Mouse (Mus musculus) hindbrain, embryonic 15.5 days (tissue): ENCODE measurements around the gene Snx9. TPM values are rescaled to one million over a fixed set of nuclear protein-coding genes. Genes with fewer than 3 reads are reported as not detected.

ENCODE experiments used
- ATAC-seq: fragments of 200-750 bp; cut with Nextera tagmentation; 2 replicates; pipeline ENCODE4 v1.8.0; 2017; ENCODE audit warnings: low read depth, moderate number of reproducible peaks, moderate TSS enrichment; ENCODE audit not compliant: low FRiP score
- H3K27ac ChIP-seq: fragments of 300-500 bp; sonication (generic); replicated peaks from 2 replicates; pipeline ENCODE4 v1.5.1; 2015; ENCODE audit warnings: mild to moderate bottlenecking, inconsistent platforms
- H3K27me3 ChIP-seq: fragments of 300-500 bp; sonication (generic); 2 replicates; pipeline ENCODE4 v1.6.1; 2015; ENCODE audit warnings: control low read depth, inconsistent platforms
- H3K36me3 ChIP-seq: fragments of 300-500 bp; sonication (generic); 2 replicates; pipeline ENCODE4 v1.6.1; 2015; ENCODE audit warnings: control low read depth, inconsistent platforms
- H3K4me1 ChIP-seq: fragments of 300-500 bp; sonication (generic); replicated peaks from 2 replicates; pipeline ENCODE4 v1.6.1; 2015; ENCODE audit warnings: control low read depth, inconsistent platforms
- H3K4me2 ChIP-seq: fragments of 300-500 bp; sonication (generic); 2 replicates; pipeline ENCODE4 v1.6.1; 2015; ENCODE audit warnings: moderate library complexity, mild to moderate bottlenecking, inconsistent platforms
- H3K4me3 ChIP-seq: fragments of 300-500 bp; sonication (generic); 2 replicates; pipeline ENCODE4 v1.5.1; 2015; ENCODE audit warnings: mild to moderate bottlenecking, inconsistent platforms
- H3K9ac ChIP-seq: fragments of 300-500 bp; sonication (generic); 2 replicates; pipeline ENCODE4 v1.6.1; 2015; ENCODE audit warnings: inconsistent platforms
- H3K9me3 ChIP-seq: fragments of 300-500 bp; sonication (generic); 2 replicates; pipeline ENCODE4 v1.6.1; 2016; ENCODE audit warnings: control low read depth, inconsistent platforms
- WGBS: fragments of 180-500 bp; shearing (Covaris S2); methylation state at CpG from one replicate; pipeline ENCODE4 v1.1.7; 2015; 5-methylcytosine and 5-hydroxymethylcytosine counted together
- polyA plus RNA-seq: library from polyadenylated mRNA; unstranded; fragments of >200 nt; fragmentation: Nextera tagmentation; extraction: Ambion mirVana; gene quantifications from 2 replicates; pipeline ENCODE4 v1.2.1, GENCODE M21; 2015

Snx9 gene
- polyA plus RNA-seq, 1 experiment from 2014 or later = 8.1 TPM

- 81% methylated on average over 7 of the region's 7 CpGs for WGBS
- no peak overlapping the region for H3K4me3 ChIP-seq
- H3K4me2 ChIP-seq = no peak overlapping the region
- peaks cover 5% of the 10 kb centered on the region; the same call in 1 of the 2 replicates for H3K4me1 ChIP-seq
- no peaks in the 10 kb centered on the region for H3K9me3 ChIP-seq
- ATAC-seq = no peak
- H3K36me3 ChIP-seq = no peaks in the 10 kb centered on the region
- no peaks in the 10 kb centered on the region for H3K27me3 ChIP-seq
- no peak overlapping the region for H3K9ac ChIP-seq
- no peak overlapping the region for H3K27ac ChIP-seq
Measured at GRCm38 (mm10) chr17:5800824-5801560, 40.1 kb upstream of the Snx9 start.

- WGBS = 80% methylated on average over 17 of the region's 17 CpGs
- H3K27ac ChIP-seq = no peak overlapping the region
Measured at GRCm38 (mm10) chr17:5801761-5802655, 39.1 kb upstream of the Snx9 start.

GRCm38 (mm10) chr17:5802656-5802955, 38.5 kb upstream of the Snx9 start:
- Histone ChIP-seq H3K27ac (no peak overlapping the region), H3K27me3 (no peaks in the 10 kb centered on the region), H3K9me3 (no peaks in the 10 kb centered on the region), H3K4me3 (no peak overlapping the region), H3K36me3 (no peaks in the 10 kb centered on the region), H3K4me2 (no peak overlapping the region), H3K9ac (no peak overlapping the region), H3K4me1 (no peaks in the 10 kb centered on the region)
- no peak for ATAC-seq
- WGBS = 95% methylated on average over 5 of the region's 5 CpGs

More at GRCm38 (mm10) chr17:5801761-5802655, 39.1 kb upstream of the Snx9 start:
- ATAC-seq = no peak
- no peaks in the 10 kb centered on the region for H3K4me1 ChIP-seq
- no peak overlapping the region for H3K4me2 ChIP-seq
- no peak overlapping the region for H3K9ac ChIP-seq
- no peaks in the 10 kb centered on the region for H3K9me3 ChIP-seq
- H3K4me3 ChIP-seq = no peak overlapping the region
- no peaks in the 10 kb centered on the region for H3K36me3 ChIP-seq
- no peaks in the 10 kb centered on the region for H3K27me3 ChIP-seq

GRCm38 (mm10) chr17:5803229-5804012, 37.7 kb upstream of the Snx9 start:
- no peak for ATAC-seq
- H3K27ac ChIP-seq = no peak overlapping the region
- H3K36me3 ChIP-seq = no peaks in the 10 kb centered on the region
- no peak overlapping the region for H3K9ac ChIP-seq
- H3K4me1 ChIP-seq = no peaks in the 10 kb centered on the region
- no peak overlapping the region for H3K4me3 ChIP-seq
- WGBS = 93% methylated on average over 10 of the region's 10 CpGs
- no peaks in the 10 kb centered on the region for H3K9me3 ChIP-seq
- H3K27me3 ChIP-seq = no peaks in the 10 kb centered on the region
- H3K4me2 ChIP-seq = no peak overlapping the region

GRCm38 (mm10) chr17:5804370-5805150, 36.6 kb upstream of the Snx9 start:
- no peaks in the 10 kb centered on the region for H3K36me3 ChIP-seq
- H3K27me3 ChIP-seq = no peaks in the 10 kb centered on the region
- H3K4me3 ChIP-seq = no peak overlapping the region
- H3K4me2 ChIP-seq = no peak overlapping the region
- ATAC-seq = no peak
- no peaks in the 10 kb centered on the region for H3K9me3 ChIP-seq
- H3K4me1 ChIP-seq = no peaks in the 10 kb centered on the region
- no peak overlapping the region for H3K9ac ChIP-seq
- H3K27ac ChIP-seq = no peak overlapping the region
- 84% methylated on average over 12 of the region's 12 CpGs for WGBS

GRCm38 (mm10) chr17:5805151-5805834, 35.8 kb upstream of the Snx9 start:
- no peak overlapping the region for H3K9ac ChIP-seq
- H3K4me3 ChIP-seq = no peak overlapping the region
- no peaks in the 10 kb centered on the region for H3K27me3 ChIP-seq
- H3K36me3 ChIP-seq = no peaks in the 10 kb centered on the region
- WGBS = 72% methylated on average over 7 of the region's 7 CpGs
- H3K27ac ChIP-seq = no peak overlapping the region
- ATAC-seq = no peak
- no peak overlapping the region for H3K4me2 ChIP-seq
- H3K4me1 ChIP-seq = no peaks in the 10 kb centered on the region
- no peaks in the 10 kb centered on the region for H3K9me3 ChIP-seq

- H3K9me3 ChIP-seq = no peaks in the 10 kb centered on the region
- H3K27me3 ChIP-seq = no peaks in the 10 kb centered on the region
- no peak for ATAC-seq
- no peak overlapping the region for H3K4me3 ChIP-seq
- H3K27ac ChIP-seq = no peak overlapping the region
- no peak overlapping the region for H3K4me2 ChIP-seq
- H3K36me3 ChIP-seq = no peaks in the 10 kb centered on the region
- H3K4me1 ChIP-seq = no peaks in the 10 kb centered on the region
- no peak overlapping the region for H3K9ac ChIP-seq
- WGBS = 82% methylated on average over 2 of the region's 2 CpGs
Measured at GRCm38 (mm10) chr17:5805935-5806334, 35.2 kb upstream of the Snx9 start.

- H3K4me2 ChIP-seq = no peak overlapping the region
- H3K27me3 ChIP-seq = no peaks in the 10 kb centered on the region
- H3K9me3 ChIP-seq = no peaks in the 10 kb centered on the region
- H3K4me1 ChIP-seq = no peaks in the 10 kb centered on the region
- no peak overlapping the region for H3K27ac ChIP-seq
- H3K4me3 ChIP-seq = no peak overlapping the region
- 83% methylated on average over 2 of the region's 2 CpGs for WGBS
- no peak for ATAC-seq
- no peak overlapping the region for H3K9ac ChIP-seq
- H3K36me3 ChIP-seq = no peaks in the 10 kb centered on the region
Measured at GRCm38 (mm10) chr17:5806823-5807222, 34.3 kb upstream of the Snx9 start.

GRCm38 (mm10) chr17:5807847-5808386, 33.2 kb upstream of the Snx9 start:
- Histone ChIP-seq H3K36me3 (no peaks in the 10 kb centered on the region), H3K4me1 (no peaks in the 10 kb centered on the region), H3K27ac (no peak overlapping the region), H3K4me2 (no peak overlapping the region), H3K9me3 (no peaks in the 10 kb centered on the region), H3K27me3 (no peaks in the 10 kb centered on the region), H3K4me3 (no peak overlapping the region), H3K9ac (no peak overlapping the region)
- WGBS = 79% methylated on average over 3 of the region's 3 CpGs
- no peak for ATAC-seq

GRCm38 (mm10) chr17:5813863-5814640, 27.1 kb upstream of the Snx9 start:
- no peak for ATAC-seq
- H3K9me3 ChIP-seq = no peaks in the 10 kb centered on the region
- no peak overlapping the region for H3K27ac ChIP-seq
- 61% methylated on average over 8 of the region's 8 CpGs for WGBS
- no peak overlapping the region for H3K9ac ChIP-seq
- no peaks in the 10 kb centered on the region for H3K27me3 ChIP-seq
- no peak overlapping the region for H3K4me3 ChIP-seq
- no peaks in the 10 kb centered on the region for H3K36me3 ChIP-seq
- H3K4me1 ChIP-seq = peaks cover 3% of the 10 kb centered on the region; the same call in 1 of the 2 replicates
- H3K4me2 ChIP-seq = no peak overlapping the region
